Mouse (Mus musculus): Measurements from ENCODE around the gene Slc6a16. TPM values are rescaled to one million over a fixed set of nuclear protein-coding genes. Genes with fewer than 3 reads are reported as not detected.

Slc6a16 gene
- total RNA-seq (2023): not detected

GRCm38 (mm10) chr7:45240633-45241388 is at the start of gene Slc6a16:
Gene Slc6a16 (plus strand): TSS chr7:45241085.

GRCm38 (mm10) chr7:45204380-45205143 is 36.3 kb upstream of the Slc6a16 start, which contains the start of gene Ccdc155:
Gene Ccdc155 (minus strand): TSS chr7:45204892.

GRCm38 (mm10) chr7:45211851-45212251 is 29.0 kb upstream of the Slc6a16 start, which contains the start of gene Dkkl1:
Gene Dkkl1 (minus strand): TSS chr7:45212147.

GRCm38 (mm10) chr7:45215673-45216441 is 25.0 kb upstream of the Slc6a16 start, which contains the start of gene Tead2:
Gene Tead2 (plus strand): TSS chr7:45215753.

GRCm38 (mm10) chr7:45238723-45239496 is 2.0 kb upstream of the Slc6a16 start, which contains the start of gene Cd37:
Gene Cd37 (minus strand): TSS chr7:45239115.

GRCm38 (mm10) chr7:45277136-45277760 is 36.4 kb downstream of the Slc6a16 start, which contains the start of gene Slc6a21:
Gene Slc6a21 (plus strand): TSS chr7:45277513.

Other genes starting within 250 kb of the Slc6a16 start
- gene Irf3, start 243.4 kb upstream of the Slc6a16 start, total RNA-seq (2023): 134 TPM
- 12.2 TPM for gene Bcl2l12, start 242.4 kb upstream of the Slc6a16 start, total RNA-seq (2023)
- gene Scaf1, start 224.7 kb upstream of the Slc6a16 start, total RNA-seq (2023): 92.7 TPM
- gene Rras, start 223.1 kb upstream of the Slc6a16 start, total RNA-seq (2023): 5.5 TPM
- 68.4 TPM for gene Prr12, start 188.2 kb upstream of the Slc6a16 start, total RNA-seq (2023)
- gene Nosip, start 178.7 kb upstream of the Slc6a16 start, total RNA-seq (2023): 75.9 TPM
- gene Prrg2, start 178.4 kb upstream of the Slc6a16 start, total RNA-seq (2023): 1.5 TPM
- gene Rcn3, start 148.9 kb upstream of the Slc6a16 start, total RNA-seq (2023): 6.3 TPM
- gene Fcgrt, start 137.2 kb upstream of the Slc6a16 start, total RNA-seq (2023): 16.1 TPM
- gene Rps11, start 116.6 kb upstream of the Slc6a16 start, total RNA-seq (2023): 3,007 TPM
- 5,416 TPM for gene Rpl13a, start 112.3 kb upstream of the Slc6a16 start, total RNA-seq (2023)
- gene Gm45713, start 104.9 kb upstream of the Slc6a16 start, total RNA-seq (2023): not detected
- gene Flt3l, start 104.7 kb upstream of the Slc6a16 start, total RNA-seq (2023): 212 TPM
- 31.0 TPM for gene Pih1d1, start 86.8 kb upstream of the Slc6a16 start, total RNA-seq (2023)
- 51.1 TPM for gene Aldh16a1, start 86.5 kb upstream of the Slc6a16 start, total RNA-seq (2023)
- not detected for gene Slc17a7, start 77.1 kb upstream of the Slc6a16 start, total RNA-seq (2023)
- gene Gfy, start 61.5 kb upstream of the Slc6a16 start, total RNA-seq (2023): not detected
- not detected for gene Pth2, start 60.1 kb upstream of the Slc6a16 start, total RNA-seq (2023)
- not detected for gene Ccdc155, start 36.2 kb upstream of the Slc6a16 start, total RNA-seq (2023)
- gene Dkkl1, start 28.9 kb upstream of the Slc6a16 start, total RNA-seq (2023): not detected
- gene Tead2, start 25.3 kb upstream of the Slc6a16 start, total RNA-seq (2023): not detected
- gene Cd37, start 2.0 kb upstream of the Slc6a16 start, total RNA-seq (2023): 344 TPM
- gene Slc6a21, start 36.4 kb downstream of the Slc6a16 start, total RNA-seq (2023): not detected
- gene Trpm4, start 92.7 kb downstream of the Slc6a16 start, total RNA-seq (2023): 8.1 TPM
- gene Hrc, start 94.2 kb downstream of the Slc6a16 start, total RNA-seq (2023): not detected
- 0.26 TPM for gene Ppfia3, start 125.9 kb downstream of the Slc6a16 start, total RNA-seq (2023)
- not detected for gene Lin7b, start 129.5 kb downstream of the Slc6a16 start, total RNA-seq (2023)
- 741 TPM for gene Snrnp70, start 154.7 kb downstream of the Slc6a16 start, total RNA-seq (2023)
- gene Kcna7, start 164.6 kb downstream of the Slc6a16 start, total RNA-seq (2023): not detected
- not detected for gene Ntf5, start 172.6 kb downstream of the Slc6a16 start, total RNA-seq (2023)
- not detected for gene Lhb, start 179.7 kb downstream of the Slc6a16 start, total RNA-seq (2023)
- gene Gys1, start 193.8 kb downstream of the Slc6a16 start, total RNA-seq (2023): 6.8 TPM
- 48.1 TPM for gene Ruvbl2, start 197.0 kb downstream of the Slc6a16 start, total RNA-seq (2023)
- 649 TPM for gene Ftl1, start 218.8 kb downstream of the Slc6a16 start, total RNA-seq (2023)
- 78.4 TPM for gene Bax, start 225.8 kb downstream of the Slc6a16 start, total RNA-seq (2023)
- not detected for gene Tulp2, start 240.8 kb downstream of the Slc6a16 start, total RNA-seq (2023)
- gene Gm45808, start 245.7 kb downstream of the Slc6a16 start, total RNA-seq (2023): not detected
- 1.8 TPM for gene Dhdh, start 247.7 kb downstream of the Slc6a16 start, total RNA-seq (2023)